Mouse (Mus musculus): ENCODE measurements at regions not wholly inside any gene's neighbourhood (a gene's known extent, or its start where the extent isn't known, plus 50 kb on each side); places are given as distances from the start of the nearest gene placed in this dataset.

GRCm38 (mm10) chr14:46016701-46017106 is 358.8 kb upstream of the Ddhd1 start:
- TF ChIP-seq CTCF (IDR thresholded peaks at IDR 0.05; ENCODE audit: control insufficient read depth, insufficient read depth, insufficient replicate concordance, low read depth, low read length) (no peak), POLR2A (IDR thresholded peaks at IDR 0.05; ENCODE audit: control insufficient read depth, low read depth, low read length) (no peak)
